Mouse (Mus musculus): ENCODE measurements at regions not wholly inside any gene's neighbourhood (a gene's known extent, or its start where the extent isn't known, plus 50 kb on each side); places are given as distances from the start of the nearest gene placed in this dataset.
"Not testable (repeated sequence)": the region's sequence is repeated elsewhere in the genome, so short reads cannot be mapped to it uniquely, and the experiment has no call there.

DNA sequence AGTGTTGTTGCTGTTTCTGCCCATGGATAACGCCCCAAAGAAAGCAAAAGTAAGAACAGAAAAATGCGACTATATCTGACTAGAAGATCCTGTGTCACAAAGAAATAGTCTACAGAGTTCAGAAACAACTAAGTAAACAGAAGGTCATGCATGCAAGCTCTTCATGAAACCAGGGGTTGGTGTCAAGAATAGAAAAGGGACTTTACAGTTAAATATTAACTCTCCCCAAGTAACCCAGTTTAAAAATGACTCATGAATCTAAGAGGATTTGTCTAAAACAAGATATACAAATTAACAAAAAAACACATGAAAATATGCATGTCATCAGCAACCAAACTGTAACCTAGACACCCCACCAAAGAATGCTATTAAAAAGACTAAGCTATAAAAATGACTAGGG is 381.4 kb upstream of the Ptger4 start:
- DNase-seq (ENCODE audit: low spot score), result no peak

DNA sequence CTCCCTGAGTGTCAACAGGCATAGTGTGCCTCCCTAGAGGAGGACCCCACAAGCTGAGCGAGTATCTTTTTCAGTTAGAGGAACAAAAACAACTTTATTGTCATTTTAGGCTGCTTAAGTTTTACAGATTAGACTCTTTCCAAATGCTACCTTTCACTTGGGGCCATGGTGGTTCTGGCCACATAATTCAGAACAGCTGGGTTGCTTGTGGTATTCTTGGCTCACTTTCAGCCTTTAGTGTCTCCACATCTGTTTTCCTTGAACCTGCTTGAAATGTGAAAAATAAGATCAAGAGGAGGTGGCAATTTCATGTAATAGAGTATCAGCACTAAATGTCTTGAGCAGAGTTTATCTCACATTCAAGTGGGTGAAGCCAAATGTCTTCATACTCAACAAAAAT is 402.7 kb upstream of the Ptger4 start:
- no peak for DNase-seq (ENCODE audit: low spot score)

DNA sequence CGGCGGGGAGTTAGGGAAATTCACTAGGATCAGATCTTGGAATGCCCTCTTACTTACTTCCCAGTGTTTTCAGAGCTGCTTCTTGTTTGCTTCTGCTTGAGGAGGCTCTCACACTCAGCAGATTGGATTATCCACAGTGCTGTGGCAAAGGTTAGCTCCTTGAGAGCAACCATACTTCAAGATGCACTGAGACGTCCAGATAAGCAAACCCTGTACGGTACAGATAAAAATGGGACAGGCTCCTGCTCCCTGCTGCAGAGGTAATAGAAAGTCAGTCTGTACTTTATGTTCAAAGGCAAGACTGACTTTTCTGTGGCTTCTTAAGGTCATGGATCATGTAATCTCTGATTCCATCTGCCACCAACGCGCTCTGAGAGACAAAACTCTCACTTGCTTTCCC is 414.8 kb upstream of the Ptger4 start:
- DNase-seq (ENCODE audit: low spot score), result peak; percentile 79

DNA sequence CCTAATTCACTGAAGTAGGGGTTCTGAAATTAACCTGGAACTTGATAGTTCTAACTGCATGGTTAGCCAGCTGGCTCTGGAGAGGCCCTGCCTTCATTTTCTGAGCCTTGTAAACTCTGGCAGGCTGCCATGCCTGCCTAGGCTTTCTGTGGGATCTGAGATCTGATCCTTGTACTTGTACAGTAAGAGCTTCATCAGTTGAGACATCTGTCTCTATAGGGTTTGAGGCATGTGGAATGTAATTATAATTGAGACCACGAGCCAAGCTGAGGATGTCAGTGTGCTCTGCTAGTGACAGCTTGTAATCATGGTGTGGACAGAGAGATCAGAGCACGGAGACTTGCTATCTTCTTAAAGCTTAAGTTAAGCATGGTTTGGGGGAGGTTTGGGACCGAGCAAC is 416.8 kb upstream of the Ptger4 start:
- no peak for DNase-seq (ENCODE audit: low spot score)

DNA sequence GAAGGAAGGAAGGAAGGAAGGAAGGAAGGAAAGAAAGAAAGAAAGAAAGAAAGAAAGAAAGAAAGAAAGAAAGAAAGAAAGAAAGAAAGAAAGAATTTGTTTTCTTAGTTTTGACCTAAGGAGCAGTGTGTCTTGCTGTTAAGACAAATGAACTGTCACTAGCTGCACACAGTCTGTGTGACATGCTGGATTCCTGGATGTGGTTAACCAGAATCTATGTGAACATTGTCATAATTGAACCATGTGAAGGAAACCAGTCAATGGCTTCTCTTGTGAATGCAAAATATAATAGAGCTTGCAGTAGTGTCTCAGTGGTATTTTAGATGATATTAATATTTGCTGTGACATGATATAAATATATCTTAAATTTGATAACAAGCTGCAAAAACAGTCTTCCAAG is 427.8 kb upstream of the Ptger4 start:
- DNase-seq (ENCODE audit: low spot score), result no peak

DNA sequence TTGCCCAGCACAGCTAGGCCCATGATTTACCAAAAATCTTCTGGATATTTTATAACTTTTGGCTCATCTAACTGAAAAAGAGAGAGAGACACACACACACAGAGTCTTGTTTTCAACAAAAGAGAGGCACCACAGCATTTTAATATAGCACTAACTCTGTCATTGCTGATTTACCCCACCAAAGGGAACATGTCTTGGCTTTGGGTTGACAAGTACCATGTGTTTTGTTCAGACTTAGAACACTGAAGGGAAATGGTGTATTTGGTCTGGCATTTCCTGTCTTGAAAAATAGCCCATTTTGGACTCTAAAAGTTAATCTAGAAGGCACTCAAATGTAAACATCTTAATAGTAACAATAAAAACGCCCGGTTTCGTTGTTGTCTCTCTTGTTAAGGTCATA is 432.7 kb upstream of the Ptger4 start:
- DNase-seq (ENCODE audit: low spot score), result no peak

DNA sequence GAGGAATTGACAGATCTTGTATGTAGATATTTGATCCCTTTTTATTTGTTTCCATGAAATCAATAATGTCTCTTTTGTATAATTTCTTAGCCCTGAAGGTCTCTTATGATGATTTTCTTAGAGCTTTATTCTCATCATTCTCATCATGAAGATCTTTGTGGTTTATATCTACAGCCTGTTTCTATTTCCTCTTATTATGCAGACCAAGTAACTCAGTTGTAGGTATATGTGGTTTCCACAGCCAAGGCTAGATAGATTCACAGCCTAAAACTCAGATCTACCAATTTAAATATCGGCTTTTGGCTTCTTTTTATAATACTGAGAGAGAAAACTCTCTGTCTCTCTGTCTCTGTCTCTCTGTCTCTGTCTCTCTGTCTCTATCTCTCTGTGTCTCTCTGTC is 449.8 kb upstream of the Ptger4 start:
- DNase-seq (ENCODE audit: low spot score), result no peak

DNA sequence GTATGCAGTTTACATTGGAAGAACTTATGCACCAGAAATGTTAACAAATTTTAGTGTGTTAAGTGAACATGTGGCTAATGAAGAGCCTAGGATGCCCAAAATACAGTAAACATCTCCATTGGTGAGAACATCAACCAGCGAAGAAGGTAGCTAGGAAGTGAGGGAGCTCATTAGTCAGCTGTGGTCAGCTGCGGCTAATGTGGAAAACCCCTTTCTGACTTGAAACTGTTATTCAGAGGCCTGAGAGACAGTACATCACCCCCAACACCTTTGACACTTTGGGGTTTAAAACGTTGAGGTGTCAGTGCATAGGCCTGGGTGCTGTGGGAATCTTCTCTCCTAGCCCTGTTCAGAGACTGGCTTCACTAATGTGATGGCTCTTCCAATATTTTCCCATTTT is 451.0 kb upstream of the Ptger4 start:
- no peak for DNase-seq (ENCODE audit: low spot score)

DNA sequence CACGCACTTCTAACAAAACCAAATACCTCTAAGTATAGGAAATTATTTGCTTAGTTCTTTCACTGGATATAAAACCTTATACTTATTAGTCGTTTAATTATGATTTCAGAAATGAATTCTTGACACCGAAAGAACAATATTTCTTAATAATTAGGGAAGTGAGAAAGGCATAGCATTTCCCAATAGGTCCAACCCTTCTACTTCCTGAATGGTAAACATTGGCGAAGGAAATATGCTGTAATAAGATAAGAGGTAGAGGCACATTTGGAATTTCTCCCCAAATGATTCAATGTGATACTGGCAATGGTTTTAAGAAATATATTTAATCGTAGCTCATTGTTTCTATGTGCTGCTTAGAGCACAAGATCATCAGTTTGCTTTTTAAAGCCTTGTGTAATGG is 464.5 kb upstream of the Ptger4 start:
- DNase-seq (ENCODE audit: low spot score), result no peak

DNA sequence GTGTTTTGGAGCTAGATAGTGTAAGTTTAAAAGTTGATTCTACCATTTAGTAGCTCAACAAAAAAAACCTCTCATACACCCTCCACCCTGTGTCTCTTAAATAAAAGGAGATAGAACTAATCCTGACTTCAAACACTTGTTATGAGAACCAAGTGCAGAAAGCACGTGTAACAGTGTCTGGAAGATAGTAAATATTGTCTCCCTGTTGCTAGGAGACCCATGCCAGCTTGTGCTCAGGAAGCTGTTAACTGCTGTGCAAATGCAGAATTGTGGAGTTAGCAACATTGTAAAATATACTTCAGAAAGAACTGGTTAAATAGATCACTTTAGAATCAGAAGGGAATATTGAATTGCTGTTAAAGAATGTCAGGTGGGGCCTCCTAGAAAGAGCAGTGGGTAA is 496.7 kb upstream of the Ptger4 start:
- DNase-seq (ENCODE audit: low spot score), result no peak

DNA sequence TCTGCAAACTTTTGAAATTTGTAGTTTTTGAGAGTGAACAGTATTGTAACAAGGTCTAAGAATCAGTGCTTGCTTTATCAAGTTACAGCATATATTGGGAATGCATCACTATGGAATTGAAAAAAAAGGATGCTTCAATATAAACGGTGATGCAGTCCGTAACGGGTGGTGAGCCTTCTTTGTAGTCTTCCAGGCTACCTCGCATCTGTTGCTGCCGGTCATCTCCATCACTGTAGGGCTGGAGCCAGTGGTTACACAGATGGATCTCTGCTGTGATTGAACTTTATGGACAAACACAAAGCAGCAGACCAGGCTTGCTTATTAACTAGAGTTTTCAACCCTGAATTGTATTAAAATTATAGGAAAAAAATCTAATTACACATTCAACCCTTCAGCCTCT is 499.9 kb upstream of the Ptger4 start:
- no peak for DNase-seq (ENCODE audit: low spot score)

DNA sequence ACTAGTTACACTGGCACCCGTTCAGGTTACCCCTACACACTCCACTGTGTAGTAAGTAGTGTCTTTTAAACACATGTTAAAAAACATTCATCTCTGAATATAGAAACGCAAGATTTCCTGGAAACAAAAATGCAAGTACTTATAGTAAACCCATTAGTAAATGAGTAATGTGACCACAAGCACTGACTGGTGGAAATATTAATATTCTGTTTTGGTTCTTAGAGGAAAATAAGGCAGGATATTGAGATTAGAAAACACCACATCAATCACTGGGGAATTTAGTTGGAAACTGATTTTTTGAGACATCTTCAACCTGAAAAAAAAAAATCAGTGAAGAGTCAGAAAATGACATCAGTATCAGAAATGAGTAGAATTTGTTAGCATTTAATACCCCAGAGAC is 514.7 kb upstream of the Ptger4 start:
- DNase-seq (ENCODE audit: low spot score), result no peak

DNA sequence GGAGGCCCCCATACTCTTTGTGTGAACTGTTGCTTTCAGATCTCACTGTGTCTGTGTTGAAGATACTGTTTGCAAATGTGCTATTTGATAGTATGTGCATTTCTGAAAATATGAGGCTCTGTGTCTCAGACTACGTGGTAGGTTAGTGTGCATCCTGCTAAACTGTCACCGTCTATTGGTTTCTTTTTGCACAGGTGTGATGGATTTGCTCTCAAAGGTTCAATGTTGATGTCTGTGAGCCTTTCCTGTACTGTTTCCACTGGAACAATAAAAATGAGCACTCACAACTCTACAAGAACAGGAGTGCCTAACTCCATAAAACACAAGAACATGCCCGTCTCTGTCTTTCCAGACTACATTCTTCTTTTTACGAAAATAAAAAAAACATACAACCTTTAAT is 518.2 kb upstream of the Ptger4 start:
- DNase-seq (ENCODE audit: low spot score), result no peak

DNA sequence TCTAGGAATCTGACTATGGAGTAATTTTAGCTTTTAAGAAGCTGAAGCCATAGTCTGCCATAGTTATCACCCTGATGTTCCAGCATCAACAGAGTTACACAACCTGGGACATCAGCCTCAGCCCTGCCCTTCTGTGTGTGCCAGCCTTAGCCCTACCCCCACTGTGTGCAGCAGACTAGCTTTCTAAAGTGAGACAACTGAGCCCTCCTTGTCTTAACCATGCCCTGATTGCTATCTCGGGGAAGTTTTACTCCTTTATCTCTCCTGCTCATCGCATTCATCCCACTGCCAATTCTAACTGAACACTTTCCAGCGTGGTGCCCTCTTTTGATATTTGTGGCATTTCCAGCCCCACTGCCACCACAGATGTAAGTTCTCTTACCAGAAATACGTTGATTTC is 522.5 kb upstream of the Dab2 start:
- no peak for DNase-seq (ENCODE audit: low spot score)

DNA sequence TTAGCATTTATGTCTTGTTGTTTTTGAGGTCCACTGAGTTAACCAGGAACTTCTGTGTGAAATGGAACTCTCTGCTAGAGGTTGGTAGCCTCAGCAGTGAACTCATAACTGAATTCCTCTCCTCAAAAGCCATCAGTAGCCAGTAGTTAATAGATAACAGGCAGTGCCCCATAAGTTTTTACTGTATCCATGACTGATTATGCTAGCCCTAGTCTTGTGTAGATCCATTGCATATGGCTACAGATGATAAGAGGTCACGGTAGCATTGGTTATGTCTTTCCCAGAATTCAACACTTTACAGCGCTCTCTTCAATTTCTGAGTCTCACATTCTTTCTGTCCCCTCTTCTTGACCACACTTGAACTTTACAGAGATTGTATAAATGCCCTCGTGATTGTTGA is 499.7 kb upstream of the Dab2 start:
- peak; percentile 7 for DNase-seq (ENCODE audit: low spot score)

DNA sequence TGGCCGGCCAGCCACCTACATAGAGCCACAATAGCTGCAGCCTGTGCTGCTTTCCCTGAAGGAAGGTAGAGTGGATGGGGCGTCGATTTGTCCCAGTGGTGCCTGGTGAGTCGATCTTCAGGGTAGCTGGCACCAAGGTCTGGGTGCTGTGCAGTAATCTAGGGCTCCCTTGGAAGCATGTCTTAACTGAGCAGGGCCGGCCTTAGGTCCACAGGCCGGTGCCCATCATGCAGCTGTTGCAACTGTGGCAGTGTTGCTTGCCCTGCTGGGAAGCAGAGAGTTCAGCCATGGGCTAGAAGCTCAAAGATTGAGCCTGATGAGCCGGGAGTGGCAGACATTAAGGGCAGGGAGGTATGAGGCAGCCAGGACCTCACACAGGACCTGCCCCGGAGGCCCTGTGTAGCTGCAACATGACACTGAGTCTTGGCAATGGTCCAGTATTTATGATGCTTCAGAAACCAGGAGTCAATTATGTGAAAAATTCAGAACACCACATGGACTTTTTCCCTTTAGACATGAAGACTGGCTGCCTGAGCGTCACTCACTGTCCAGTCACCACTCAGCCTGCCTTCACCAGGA is 488.3 kb upstream of the Dab2 start:
- no peak for DNase-seq (ENCODE audit: low spot score)

DNA sequence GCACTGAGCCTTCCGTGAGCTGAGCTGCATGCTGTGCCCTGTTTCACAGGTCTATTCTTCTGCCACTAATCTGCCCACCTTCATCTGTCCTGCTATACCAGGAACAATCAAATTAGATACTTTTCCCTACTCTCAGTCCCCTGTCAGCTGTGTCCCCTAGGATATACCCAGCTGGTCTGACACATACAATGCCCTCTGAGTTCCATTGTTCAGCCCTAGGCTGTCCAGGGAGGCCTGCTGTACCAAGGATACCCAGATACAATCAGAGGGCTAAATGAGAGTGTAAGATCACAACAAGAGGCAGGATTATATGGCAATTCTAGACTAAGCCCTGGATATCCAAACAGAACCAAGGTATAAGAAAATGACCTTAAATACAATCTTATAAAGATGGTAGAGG is 487.6 kb upstream of the Dab2 start:
- DNase-seq (ENCODE audit: low spot score), result no peak

DNA sequence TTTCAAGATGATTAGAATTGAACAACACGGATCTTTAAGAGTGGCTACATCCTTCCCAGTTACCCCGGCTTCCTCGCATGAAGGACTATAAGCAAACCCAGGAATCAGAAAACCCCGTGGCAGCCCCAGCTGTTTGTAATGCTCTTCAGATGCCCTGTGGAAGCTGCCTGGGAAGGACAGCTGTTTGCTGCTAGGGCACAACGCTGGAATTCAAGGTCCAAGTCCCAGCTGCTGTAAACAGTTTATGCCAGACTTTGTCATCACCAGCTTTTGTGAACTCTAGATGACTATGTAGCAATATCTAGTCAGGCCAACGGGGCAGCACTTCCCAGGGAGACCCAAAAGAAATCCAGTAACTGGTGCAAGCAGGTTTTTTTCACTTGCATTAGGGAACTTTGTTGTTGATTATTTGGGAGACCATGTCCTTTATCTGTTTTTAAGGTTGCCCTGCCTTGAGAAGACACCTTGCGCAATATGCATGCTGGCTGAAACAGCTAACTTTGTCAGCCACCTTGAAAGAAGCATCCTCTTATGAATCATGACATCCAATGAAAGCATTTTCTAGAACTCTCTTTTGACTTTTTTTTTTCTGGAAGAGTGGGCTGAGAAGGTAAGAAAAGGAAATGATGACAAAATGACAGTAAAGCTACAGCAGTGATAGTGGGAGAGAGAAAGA is 481.5 kb upstream of the Dab2 start:
- DNase-seq (ENCODE audit: low spot score), result no peak

DNA sequence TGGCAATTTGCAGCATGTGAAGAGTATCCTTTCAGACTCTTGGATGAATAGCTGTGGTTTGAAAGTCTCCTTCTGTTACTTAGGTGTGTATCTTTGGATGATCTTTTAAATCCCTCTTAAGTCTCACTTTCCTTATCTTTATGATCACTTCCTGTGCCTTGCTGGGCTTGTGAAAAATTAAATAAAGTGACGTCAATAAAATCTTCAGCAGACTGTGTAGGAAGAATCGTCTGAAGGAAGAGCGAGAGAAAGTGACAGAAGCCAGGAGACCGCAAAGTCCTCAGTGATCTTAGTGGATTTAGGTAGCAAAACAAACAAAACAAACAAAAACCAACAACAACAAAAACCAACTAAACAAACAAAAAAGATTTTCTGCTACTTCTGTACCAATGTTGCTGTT is 459.6 kb upstream of the Dab2 start:
- no peak for DNase-seq (ENCODE audit: low spot score)

DNA sequence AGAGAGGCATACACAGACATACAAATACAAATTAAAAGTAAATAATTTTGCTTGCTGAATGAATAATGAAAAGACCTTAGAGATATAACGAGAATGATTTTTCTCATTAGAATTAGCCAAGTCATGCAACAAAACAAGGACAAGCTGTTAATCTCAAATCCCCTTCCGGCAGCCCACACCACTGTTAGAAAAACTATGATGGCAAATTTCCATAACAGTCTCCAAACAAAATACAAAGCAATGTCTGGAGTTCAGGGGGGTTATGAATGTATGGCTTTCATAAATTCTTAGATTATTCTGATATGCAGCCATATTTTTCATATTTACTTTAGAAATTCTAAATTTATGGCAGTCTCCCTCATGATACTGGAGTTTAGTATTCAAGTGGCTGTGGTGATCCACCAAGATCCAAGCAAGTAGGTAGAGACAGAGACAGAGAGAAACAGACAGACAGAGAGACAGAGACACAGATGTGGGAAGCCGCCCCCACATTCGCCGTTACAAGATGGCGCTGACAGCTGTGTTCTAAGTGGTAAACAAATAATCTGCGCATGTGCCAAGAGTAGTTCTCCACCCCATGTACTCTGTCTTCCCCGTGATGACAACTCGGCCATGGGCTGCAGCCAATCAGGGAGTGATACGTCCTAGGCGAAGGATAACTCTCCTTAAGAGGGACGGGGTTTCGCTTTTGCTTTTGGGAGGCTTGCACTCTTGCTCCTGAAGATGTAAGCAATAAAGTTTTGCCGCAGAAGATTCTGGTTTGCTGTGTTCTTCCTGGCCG is 458.0 kb upstream of the Dab2 start:
- not testable (repeated sequence) for DNase-seq (ENCODE audit: low spot score)

DNA sequence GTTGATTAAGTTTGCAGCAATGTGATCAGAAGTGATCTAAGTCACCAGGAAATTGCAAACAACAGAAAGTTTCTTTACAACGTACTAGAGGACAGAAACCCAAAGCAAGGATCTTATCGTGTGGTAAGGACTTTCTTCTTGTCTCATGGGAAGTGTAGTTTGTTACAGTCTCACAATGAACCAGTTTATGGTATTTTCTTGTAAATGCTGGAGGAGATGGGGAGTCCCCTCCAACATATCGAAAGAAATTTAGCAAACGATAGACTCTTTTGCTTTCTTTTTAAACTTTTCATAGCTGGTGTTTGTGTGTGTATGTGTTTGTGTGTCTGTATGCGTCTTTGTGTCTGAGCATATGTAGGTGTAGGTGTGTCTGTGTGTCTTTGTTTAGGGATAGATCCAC is 453.0 kb upstream of the Dab2 start:
- no peak for DNase-seq (ENCODE audit: low spot score)

DNA sequence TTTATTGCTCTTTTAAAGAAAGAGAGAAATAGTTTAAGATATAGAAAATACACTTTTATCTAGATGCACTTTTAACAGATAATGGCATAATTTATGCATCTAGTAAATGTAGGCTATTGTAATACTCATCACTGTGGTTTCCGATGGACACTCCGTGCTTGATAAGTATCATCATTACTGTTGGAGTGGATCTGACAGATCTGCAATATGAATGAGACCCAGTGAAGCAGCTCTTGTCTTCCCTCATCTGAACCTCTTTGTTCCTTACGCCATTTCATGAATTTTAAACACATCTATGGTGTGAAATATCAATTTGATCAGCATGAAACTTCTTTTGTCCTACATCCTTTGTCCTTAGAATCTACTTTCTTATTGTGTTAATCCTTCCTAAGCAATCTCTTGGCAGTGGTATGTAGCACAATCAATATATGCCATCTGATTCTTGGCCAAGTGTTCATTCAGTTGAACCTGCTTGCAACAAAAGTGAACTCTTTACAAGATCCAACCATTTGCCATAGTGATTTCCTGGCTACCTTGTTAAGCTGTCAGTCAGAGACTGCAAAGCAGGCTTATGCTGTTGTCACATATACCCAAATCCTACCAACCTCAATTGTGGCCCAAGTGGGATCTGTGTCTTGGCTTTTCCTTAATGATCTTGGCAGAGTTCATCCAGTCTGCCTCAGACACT is 452.0 kb upstream of the Dab2 start:
- DNase-seq (ENCODE audit: low spot score), result no peak

DNA sequence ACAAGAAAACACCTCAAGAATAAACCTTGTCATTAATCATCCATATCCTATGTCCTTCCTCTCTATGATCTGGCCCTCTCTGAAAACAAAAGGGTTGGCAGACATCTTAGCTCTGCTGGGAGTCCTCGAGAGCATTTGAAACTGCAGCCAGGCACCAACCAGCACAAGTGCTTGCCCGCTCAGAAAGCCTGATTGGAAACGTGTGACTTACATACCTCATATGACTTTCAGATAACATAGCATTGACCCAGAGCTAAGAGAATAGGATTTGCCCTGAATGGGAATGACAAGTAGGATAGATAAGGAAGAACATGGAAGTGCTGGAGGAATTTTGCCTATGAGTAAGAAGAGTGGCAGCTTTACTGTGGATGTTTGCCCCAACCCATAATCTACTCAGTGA is 447.1 kb upstream of the Dab2 start:
- no peak for DNase-seq (ENCODE audit: low spot score)
